Mouse (Mus musculus) kidney, adult 2 months (tissue): ENCODE measurements around the gene Atp2b2.

Source experiments
- CTCF ChIP-seq: fragments of 200-500 bp; conservative IDR thresholded peaks from 2 replicates; pipeline ENCODE4 v1.5.1; 2011; ENCODE audit warnings: low read depth, mild to moderate bottlenecking, control low read depth, low read length, moderate library complexity, mixed read lengths; ENCODE audit not compliant: insufficient read depth, insufficient read length
- POLR2A ChIP-seq: fragments of 200-500 bp; IDR thresholded peaks from one replicate; pipeline ENCODE4 v1.6.1; 2011; ENCODE audit warnings: low read depth, low read length, control low read depth

DNA sequence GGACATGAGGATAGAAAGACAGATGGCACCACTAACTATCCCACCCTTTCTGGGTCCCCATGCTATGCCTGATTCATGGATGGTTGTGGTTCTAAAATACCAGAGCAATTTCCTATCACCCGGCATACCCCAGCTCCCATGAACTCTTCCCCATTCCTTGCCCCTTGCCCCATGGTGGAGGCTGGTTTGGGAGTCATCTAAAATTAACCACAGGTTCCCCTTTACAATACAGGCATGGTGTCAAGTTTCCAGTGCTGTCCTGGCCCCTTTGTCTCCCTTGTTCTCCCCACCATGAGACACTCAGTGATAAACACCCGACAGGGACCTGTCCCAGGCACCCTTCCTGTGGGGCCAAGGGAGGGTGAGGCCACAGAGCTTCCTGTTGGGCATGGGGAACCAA is 204.7 kb downstream of the Atp2b2 start:
- TF ChIP-seq CTCF (no peak), POLR2A (no peak)
